Mouse (Mus musculus) midbrain, embryonic 15.5 days (tissue): Measurements from ENCODE around the gene Aqp6. TPM values are rescaled to one million over a fixed set of nuclear protein-coding genes. Genes with fewer than 3 reads are reported as not detected.

Source experiments
- ATAC-seq: fragments of 200-750 bp; cut with Nextera tagmentation; replicated peaks from 2 replicates; pipeline ENCODE4 v1.8.0; 2017; ENCODE audit warnings: moderate TSS enrichment
- H3K27ac ChIP-seq: fragments of 300-500 bp; sonication (generic); 2 replicates; pipeline ENCODE4 v1.5.1; 2015; ENCODE audit warnings: mild to moderate bottlenecking, inconsistent platforms
- H3K27me3 ChIP-seq: fragments of 300-500 bp; sonication (generic); replicated peaks from 2 replicates; pipeline ENCODE4 v1.6.1; 2015; ENCODE audit warnings: inconsistent platforms
- H3K36me3 ChIP-seq: fragments of 300-500 bp; sonication (generic); replicated peaks from 2 replicates; pipeline ENCODE4 v1.6.1; 2015; ENCODE audit warnings: inconsistent platforms
- H3K4me1 ChIP-seq: fragments of 300-500 bp; sonication (generic); 2 replicates; pipeline ENCODE4 v1.6.1; 2015; ENCODE audit warnings: inconsistent platforms
- H3K4me2 ChIP-seq: fragments of 300-500 bp; sonication (generic); 2 replicates; pipeline ENCODE4 v1.6.1; 2015; ENCODE audit warnings: inconsistent platforms, mild to moderate bottlenecking, moderate library complexity
- H3K4me3 ChIP-seq: fragments of 300-500 bp; sonication (generic); 2 replicates; pipeline ENCODE4 v1.5.1; 2015; ENCODE audit warnings: mild to moderate bottlenecking, inconsistent platforms
- H3K9ac ChIP-seq: fragments of 300-500 bp; sonication (generic); 2 replicates; pipeline ENCODE4 v1.6.1; 2015; ENCODE audit warnings: mild to moderate bottlenecking, inconsistent platforms
- H3K9me3 ChIP-seq: fragments of 300-500 bp; sonication (generic); 2 replicates; pipeline ENCODE4 v1.6.1; 2016; ENCODE audit warnings: inconsistent platforms
- WGBS: fragments of 180-500 bp; shearing (Covaris S2); methylation state at CpG from one replicate; pipeline ENCODE4 v1.1.7; 2015; ENCODE audit warnings: mixed read lengths; 5-methylcytosine and 5-hydroxymethylcytosine counted together
- polyA plus RNA-seq: library from polyadenylated mRNA; unstranded; fragments of >200 nt; fragmentation: Nextera tagmentation; extraction: Ambion mirVana; gene quantifications from 2 replicates; pipeline ENCODE4 v1.2.1, GENCODE M21; 2015

Gene Aqp6
- polyA plus RNA-seq, 1 experiment from 2014 or later = 0.49 TPM

DNA sequence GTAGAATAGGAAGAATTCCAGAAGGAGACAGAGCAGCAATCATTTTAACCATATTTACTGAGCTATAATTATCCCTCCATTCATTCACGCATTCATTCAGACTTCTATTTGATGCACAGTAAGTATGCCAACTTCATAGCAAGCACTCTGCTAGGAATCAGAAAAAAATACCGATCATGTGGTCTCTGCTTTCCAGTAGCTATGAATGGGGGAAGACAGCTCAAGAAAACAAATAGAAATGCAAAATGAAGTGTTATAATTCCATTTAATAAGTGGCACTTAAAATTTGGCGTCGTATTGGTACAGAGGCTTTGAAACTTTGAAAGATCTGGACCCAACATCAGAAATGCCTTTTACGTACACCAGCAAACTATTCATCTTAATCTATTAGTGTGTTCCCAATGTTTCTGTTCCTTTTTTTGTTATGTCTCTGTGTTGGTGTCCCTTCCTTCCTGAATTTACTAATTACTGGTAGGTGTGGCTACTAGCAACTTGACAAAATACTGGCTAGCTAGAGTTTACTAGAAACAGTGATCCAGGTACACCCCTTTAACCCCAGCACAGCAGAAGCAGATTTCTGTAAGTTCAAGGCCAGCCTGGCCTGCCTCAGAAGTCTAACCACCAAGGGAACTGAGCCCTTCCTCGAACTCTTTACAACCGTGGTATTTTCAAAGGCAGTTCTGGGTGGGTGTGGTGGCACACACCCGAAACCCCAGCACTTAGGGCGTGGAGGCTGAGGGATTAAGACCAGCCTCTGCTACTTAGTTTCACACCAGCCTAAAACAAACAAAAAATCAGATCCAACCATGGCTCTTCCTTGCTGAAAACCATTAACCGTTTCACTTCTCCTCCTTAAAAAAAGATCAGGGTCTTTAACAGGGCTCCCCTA, 51.0 kb downstream of the Aqp6 start:
- Histone ChIP-seq H3K27ac (no peak overlapping the region), H3K4me1 (peaks cover 57% of the 10 kb centered on the region), H3K9me3 (no peaks in the 10 kb centered on the region), H3K9ac (peak overlapping the region; percentile 21; the same call in 1 of the 2 replicates), H3K4me3 (peak overlapping the region; percentile 92), H3K27me3 (0 out of 2 replicates have a peak, but pooled peaks cover 3% of the 10 kb centered on the region), H3K36me3 (no peaks in the 10 kb centered on the region), H3K4me2 (peak overlapping the region; percentile 94)
- ATAC-seq = no peak
- WGBS = 77% methylated on average over 10 of the region's 10 CpGs

DNA sequence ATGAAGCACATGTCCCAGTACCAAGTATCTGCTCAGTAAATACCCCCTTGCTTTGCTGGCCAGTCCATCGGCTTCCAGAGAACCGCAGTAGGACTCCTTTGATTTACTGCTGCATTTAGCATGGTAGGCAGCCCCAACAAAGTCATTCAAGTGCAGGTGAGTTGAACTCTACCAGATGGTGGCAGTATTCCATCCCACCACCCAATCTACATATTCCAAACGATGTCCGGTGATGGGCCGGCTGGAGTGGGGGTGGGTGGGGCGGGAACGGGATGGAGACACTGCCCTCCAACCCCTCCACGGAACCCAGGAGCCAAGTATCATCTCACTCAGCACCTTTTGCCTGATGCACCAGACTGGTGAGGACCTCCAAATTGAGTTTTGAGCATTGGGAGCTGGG, 52.1 kb downstream of the Aqp6 start:
- H3K4me2 ChIP-seq = peak overlapping the region; percentile 39
- H3K4me3 ChIP-seq = 0 out of 2 replicates have a peak overlapping the region, but pooled peaks have one; percentile 1
- H3K4me1 ChIP-seq = peaks cover 47% of the 10 kb centered on the region
- WGBS = 9% methylated on average over 8 of the region's 8 CpGs
- no peak overlapping the region for H3K27ac ChIP-seq
- H3K36me3 ChIP-seq = no peaks in the 10 kb centered on the region
- ATAC-seq = no peak
- H3K27me3 ChIP-seq = 0 out of 2 replicates have a peak, but pooled peaks cover 3% of the 10 kb centered on the region
- no peaks in the 10 kb centered on the region for H3K9me3 ChIP-seq
- H3K9ac ChIP-seq = no peak overlapping the region

DNA sequence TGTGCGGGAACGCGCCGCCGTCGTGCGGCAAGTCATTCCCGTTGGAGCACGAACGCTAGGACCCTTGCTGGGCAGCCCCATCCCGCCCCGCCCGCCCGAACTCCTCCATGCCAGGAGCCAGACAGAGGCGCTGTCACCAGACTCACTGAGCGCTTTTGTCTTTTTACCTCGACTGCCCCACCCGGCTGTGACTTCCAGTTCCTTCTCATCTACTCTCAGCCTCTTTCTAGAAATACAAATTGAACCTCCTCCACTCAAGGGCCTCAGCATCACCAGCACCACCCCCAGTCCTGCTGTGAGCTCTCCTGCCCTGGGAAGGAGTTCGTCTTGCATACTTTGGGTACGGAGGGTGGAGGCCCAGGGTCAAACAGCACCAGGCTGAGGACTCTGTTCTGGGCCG, 52.7 kb downstream of the Aqp6 start:
- Histone ChIP-seq H3K4me3 (0 out of 2 replicates have a peak overlapping the region, but pooled peaks have one; percentile 1), H3K4me2 (peak overlapping the region; percentile 39), H3K4me1 (peaks cover 41% of the 10 kb centered on the region), H3K36me3 (no peaks in the 10 kb centered on the region), H3K9ac (no peak overlapping the region), H3K27me3 (0 out of 2 replicates have a peak, but pooled peaks cover 3% of the 10 kb centered on the region), H3K27ac (no peak overlapping the region), H3K9me3 (no peaks in the 10 kb centered on the region)
- 4% methylated on average over 17 of the region's 21 CpGs for WGBS
- ATAC-seq = no peak

Other genes with a start within 250 kb of the Aqp6 start
- gene Fmnl3, start 230.9 kb upstream of the Aqp6 start, polyA plus RNA-seq = 9.1 and 10.0 TPM in 2 replicates
- 276 and 282 TPM in 2 replicates for gene Tmbim6, start 208.5 kb upstream of the Aqp6 start, polyA plus RNA-seq
- 13.4 and 15.6 TPM in 2 replicates for gene Nckap5l, start 143.7 kb upstream of the Aqp6 start, polyA plus RNA-seq
- gene Bcdin3d, start 126.7 kb upstream of the Aqp6 start, polyA plus RNA-seq = 21.5 and 23.0 TPM in 2 replicates
- 41.0 and 45.9 TPM in 2 replicates for gene Faim2, start 73.2 kb upstream of the Aqp6 start, polyA plus RNA-seq
- not detected in 2 replicates for gene Aqp2, start 22.3 kb upstream of the Aqp6 start, polyA plus RNA-seq
- gene Aqp5, start 10.6 kb upstream of the Aqp6 start, polyA plus RNA-seq = 1.3 and 1.4 TPM in 2 replicates
- gene Racgap1, start 50.3 kb downstream of the Aqp6 start, polyA plus RNA-seq = 49.0 and 56.9 TPM in 2 replicates
- 64.0 and 65.9 TPM in 2 replicates for gene Asic1, start 69.0 kb downstream of the Aqp6 start, polyA plus RNA-seq
- gene Smarcd1, start 100.7 kb downstream of the Aqp6 start, polyA plus RNA-seq = 114 and 119 TPM in 2 replicates
- not detected in 2 replicates for gene Gm17349, start 104.1 kb downstream of the Aqp6 start, polyA plus RNA-seq
- gene Gpd1, start 116.1 kb downstream of the Aqp6 start, polyA plus RNA-seq = 1.5 and 1.8 TPM in 2 replicates
- gene Cox14, start 124.2 kb downstream of the Aqp6 start, polyA plus RNA-seq = 150 and 157 TPM in 2 replicates
- gene Cers5, start 171.5 kb downstream of the Aqp6 start, polyA plus RNA-seq = 77.3 and 79.9 TPM in 2 replicates